Mouse (Mus musculus): ENCODE data around the gene Iqgap3. TPM values are rescaled to one million over a fixed set of nuclear protein-coding genes. Genes with fewer than 3 reads are reported as not detected.

The Iqgap3 gene
- total RNA-seq (2018; cell fraction: chromatin; rRNA removed): 10 to 100 TPM in 8 of 26 experiments, 1 to 10 TPM in 18; 1.6 to 22.0 (median 5.7) TPM
- total RNA-seq (2018; cell fraction: cytosol; rRNA removed): 1 to 10 TPM in 24 of 26 experiments, under 1 TPM in 2; 0.82 to 5.2 (median 2.1) TPM
- 10 to 100 TPM in 1 of 26 experiments, 1 to 10 TPM in 25; 1.3 to 14.6 (median 3.6) TPM for total RNA-seq (2018; cell fraction: nucleus; rRNA removed)
- polyA plus RNA-seq (2018): 2.5 to 4.1 TPM (median 3.7 TPM) in 3 replicates

DNA sequence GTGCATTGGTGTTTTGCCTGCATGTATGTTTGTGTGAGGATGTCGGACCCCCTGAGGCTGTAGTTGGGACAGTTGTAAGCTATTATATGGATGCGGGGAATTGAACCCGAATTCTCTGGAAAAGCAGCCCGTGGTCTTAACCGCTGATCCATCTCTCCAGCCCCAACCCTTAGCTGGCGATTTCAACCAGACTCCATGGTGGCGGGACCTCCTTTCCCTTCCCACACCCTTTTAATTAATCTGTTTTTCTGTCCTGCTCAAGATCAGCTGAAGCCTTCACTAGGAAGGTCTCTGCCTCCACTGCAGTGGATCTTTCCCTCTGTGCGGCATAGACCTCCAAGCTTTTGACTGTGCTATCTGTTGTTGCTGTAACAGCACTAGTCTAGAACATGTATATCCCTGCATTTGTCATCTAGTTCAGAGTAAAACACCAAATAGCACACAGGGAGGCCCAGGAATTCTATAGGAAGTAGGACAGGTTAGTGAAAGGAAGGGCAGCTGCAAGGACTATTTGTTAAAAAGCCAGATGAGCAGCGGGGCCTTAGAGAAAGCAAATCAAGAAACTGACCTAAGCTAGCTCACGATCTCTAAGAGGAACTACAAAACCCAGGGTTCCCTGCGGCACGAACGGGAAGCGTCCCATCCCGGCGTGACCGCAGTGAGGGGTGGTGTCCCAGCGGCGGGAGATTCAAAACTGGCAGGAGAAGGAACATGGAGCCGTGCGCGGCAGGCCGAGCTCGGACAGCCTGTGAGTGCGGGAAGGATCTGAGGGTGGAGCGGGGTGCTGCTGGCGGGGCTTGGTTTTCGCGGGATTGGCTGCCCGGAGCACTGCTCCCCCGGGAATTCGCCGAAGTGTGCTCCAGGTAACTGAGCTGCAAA is at the start of gene Iqgap3:
TSS of gene Iqgap3 (plus strand) at position 627 of the 879 bp plus-strand sequence.
- no peaks in the 10 kb centered on the region for H3K36me3 ChIP-seq (ENCODE audit: inconsistent target)
- WGBS (ENCODE audit: missing documents): 23% methylated on average over 27 of the region's 33 CpGs
- H3K27ac ChIP-seq: peak within 1 kb of the TSS; percentile 53
- peak within 1 kb of the TSS; percentile 76 for H3K4me3 ChIP-seq (ENCODE audit: inconsistent target)
- peaks cover 21% of the 10 kb centered on the region for H3K79me2 ChIP-seq (ENCODE audit: inconsistent target)

DNA sequence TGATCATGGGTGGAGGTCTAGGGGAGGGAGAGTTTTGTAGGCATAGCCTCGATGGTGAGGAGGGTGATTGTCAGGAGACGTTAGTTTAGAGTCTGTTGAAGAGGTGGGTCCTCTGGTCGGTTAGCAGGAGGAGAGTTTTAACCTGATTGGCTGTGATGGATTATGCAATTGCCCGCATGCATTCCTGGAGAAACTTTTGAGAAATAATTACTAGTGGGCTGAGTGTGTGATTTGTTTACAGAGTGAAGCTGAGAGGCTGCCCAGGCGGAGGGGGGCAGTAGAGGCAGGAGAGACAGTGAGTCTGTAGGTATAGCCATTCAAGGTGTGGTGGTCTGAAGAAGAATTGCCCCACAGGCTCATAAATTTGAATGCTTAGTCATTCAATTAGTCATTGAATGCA is 48.3 kb upstream of the Iqgap3 start:
- Histone ChIP-seq H3K4me3 (ENCODE audit: inconsistent target) (no peak overlapping the region), H3K36me3 (ENCODE audit: inconsistent target) (no peaks in the 10 kb centered on the region), H3K27ac (no peak overlapping the region), H3K79me2 (ENCODE audit: inconsistent target) (no peaks in the 10 kb centered on the region)
- 66% methylated on average over 5 of the region's 5 CpGs for WGBS (ENCODE audit: missing documents)

DNA sequence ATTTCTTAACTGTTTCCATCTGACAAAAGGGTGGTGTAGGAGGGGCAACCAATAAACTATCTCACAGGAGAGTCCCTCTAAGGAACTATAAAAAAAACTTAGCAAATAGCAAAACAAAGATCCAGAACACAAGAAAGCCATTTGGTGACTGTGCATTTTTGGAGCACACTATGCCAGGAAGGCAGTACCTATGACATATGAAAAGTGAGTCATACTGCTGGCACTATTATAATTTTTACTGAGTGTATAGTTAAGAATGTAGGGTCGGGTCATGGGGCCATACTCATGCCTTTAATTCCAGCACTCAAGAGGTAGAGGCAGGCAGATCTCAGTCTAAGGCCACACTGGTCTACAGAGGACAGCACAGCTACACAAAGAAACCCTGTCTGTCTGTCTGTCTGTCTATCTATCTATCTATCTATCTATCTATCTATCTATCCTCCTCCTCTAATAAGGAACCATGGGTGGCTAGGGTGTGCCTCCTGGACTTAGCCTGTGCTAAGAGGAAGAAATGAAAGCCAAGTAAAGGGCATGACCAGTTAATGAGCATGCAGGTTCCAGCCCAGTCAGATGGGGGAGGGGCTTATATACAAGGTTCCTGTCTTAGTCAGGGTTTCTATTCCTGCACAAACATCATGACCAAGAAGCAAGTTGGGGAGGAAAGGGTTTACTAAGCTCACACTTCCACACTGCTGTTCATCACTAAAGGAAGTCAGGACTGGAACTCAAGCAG is 46.0 kb upstream of the Iqgap3 start:
- WGBS (ENCODE audit: missing documents): 46% methylated on average over 1 of the region's 1 CpGs
- no peak overlapping the region for H3K4me3 ChIP-seq (ENCODE audit: inconsistent target)
- H3K79me2 ChIP-seq (ENCODE audit: inconsistent target): no peaks in the 10 kb centered on the region
- no peaks in the 10 kb centered on the region for H3K36me3 ChIP-seq (ENCODE audit: inconsistent target)
- H3K27ac ChIP-seq: no peak overlapping the region

DNA sequence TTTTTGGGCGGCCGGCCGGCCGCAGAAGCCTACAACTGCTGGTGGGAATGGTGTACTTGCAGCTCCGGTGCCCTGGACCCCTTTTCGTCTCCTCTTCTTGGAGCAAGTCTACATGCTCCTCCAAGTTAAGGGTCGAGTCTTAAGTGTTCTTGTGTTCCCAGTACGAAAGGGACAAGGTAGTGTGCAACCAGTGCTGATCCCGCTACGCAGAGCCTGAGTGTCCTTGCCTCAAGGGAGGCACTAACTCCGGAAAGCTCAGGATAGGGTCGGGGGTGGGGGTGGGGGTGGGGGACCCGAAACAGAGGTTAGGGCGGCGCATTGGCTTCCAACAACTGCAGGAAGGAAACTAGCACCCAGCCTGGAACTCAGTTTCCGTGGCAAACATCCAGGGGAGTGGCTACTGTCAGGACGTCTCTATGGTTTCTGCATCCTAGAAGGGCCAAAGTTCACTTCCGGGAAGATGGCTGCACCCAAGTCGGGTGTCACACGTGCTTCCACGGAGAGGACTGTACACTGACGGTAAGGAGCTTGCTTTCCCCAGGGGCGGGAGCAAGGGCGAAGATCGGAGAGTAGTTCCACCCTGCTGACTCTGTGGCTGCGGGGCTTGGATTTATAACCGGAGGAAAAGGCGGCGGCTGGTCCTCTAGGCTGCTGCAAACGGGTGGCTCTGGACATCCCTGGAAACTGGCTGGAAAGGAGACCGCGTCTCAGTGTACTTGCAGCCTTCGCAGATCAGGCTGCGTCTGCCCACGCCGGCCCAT is 38.9 kb upstream of the Iqgap3 start, which contains the start of gene Gpatch4:
TSS of gene Gpatch4 (plus strand) at position 448 of the 761 bp plus-strand sequence.
- Histone ChIP-seq H3K79me2 (ENCODE audit: inconsistent target) (peaks cover 41% of the 10 kb centered on the region), H3K4me3 (ENCODE audit: inconsistent target) (peak within 1 kb of the TSS; percentile 99), H3K27ac (peak within 1 kb of the TSS; percentile 28), H3K36me3 (ENCODE audit: inconsistent target) (no peaks in the 10 kb centered on the region)
- 8% methylated on average over 36 of the region's 36 CpGs for WGBS (ENCODE audit: missing documents)

DNA sequence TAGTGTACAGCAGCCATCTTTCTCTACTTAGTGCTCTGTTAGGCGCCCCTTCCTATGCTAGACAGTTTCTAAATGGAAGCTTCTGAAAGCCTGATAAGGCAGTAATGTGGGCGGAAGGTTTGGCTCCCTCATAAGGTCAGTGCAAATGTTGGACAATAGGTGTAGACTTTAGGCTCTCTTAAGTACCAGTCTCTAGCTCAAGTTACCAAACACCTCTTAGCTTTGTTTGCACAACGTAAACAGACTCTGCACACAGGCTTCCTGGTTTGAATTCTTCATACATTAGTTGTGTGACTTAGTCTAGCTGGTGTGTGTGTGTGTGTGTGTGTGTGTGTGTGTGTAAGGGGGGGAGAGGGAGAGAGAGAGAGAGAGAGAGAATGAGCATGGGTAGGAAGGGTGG is 32.2 kb upstream of the Iqgap3 start:
- Histone ChIP-seq H3K36me3 (ENCODE audit: inconsistent target) (peaks cover 6% of the 10 kb centered on the region; the same call in 1 of the 2 replicates), H3K27ac (no peak overlapping the region), H3K4me3 (ENCODE audit: inconsistent target) (no peak overlapping the region), H3K79me2 (ENCODE audit: inconsistent target) (peaks cover 34% of the 10 kb centered on the region)
- WGBS (ENCODE audit: missing documents): 95% methylated on average over 3 of the region's 3 CpGs

- H3K27ac ChIP-seq: no peak overlapping the region
- H3K79me2 ChIP-seq (ENCODE audit: inconsistent target): peaks cover 12% of the 10 kb centered on the region; the same call in 1 of the 2 replicates
- H3K36me3 ChIP-seq (ENCODE audit: inconsistent target): peaks cover 8% of the 10 kb centered on the region; the same call in 1 of the 2 replicates
- H3K4me3 ChIP-seq (ENCODE audit: inconsistent target): peak overlapping the region; percentile 86; the same call in 1 of the 2 replicates
- WGBS (ENCODE audit: missing documents): 92% methylated on average over 6 of the region's 6 CpGs
These were observed 24.7 kb upstream of the Iqgap3 start for GRCm38 (mm10) chr3:88057030-88057429.

DNA sequence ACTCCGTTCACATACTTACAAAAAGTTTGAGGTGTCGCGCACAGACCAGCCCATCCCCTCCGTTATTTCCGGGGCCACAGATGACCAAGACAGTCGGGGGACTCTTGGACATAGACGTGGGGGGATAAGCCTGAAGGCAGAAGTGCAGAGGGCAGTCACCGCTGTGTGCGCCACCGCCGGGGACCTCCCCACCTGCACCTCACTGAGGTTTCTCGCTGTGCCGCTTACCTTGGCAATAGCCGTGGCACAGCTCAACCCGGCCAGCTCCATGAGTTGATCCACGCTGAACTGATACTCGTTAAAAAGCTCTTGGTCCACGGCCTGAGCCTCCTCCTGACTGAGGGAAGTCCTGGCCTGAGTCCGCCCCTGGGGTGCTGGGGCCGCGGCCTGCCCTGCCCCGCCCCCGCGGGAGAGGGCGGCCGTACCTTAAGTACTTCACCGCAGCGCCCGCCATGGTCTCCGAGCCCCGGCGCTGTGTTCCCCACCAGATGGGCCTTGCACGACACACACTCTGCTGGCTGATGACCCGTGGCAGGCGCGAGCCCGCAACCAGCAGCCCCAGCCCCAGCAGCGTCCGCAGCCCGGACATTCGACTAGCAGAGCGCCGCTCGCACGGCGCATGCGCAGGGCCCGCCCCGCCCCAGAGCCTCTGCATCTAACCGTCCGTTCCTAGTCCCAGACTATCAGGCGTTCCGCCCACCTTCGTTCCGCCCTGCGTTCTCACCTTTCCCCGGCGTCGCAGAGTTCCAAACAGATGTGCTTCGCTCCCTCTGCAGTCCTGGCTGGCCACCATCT is 23.7 kb upstream of the Iqgap3 start, which contains the start of gene Naxe:
TSS of gene Naxe (minus strand) at position 594 of the 795 bp plus-strand sequence.
- Histone ChIP-seq H3K4me3 (ENCODE audit: inconsistent target) (peak within 1 kb of the TSS; percentile 86), H3K27ac (no peak within 1 kb of the TSS), H3K36me3 (ENCODE audit: inconsistent target) (peaks cover 8% of the 10 kb centered on the region; the same call in 1 of the 2 replicates), H3K79me2 (ENCODE audit: inconsistent target) (peaks cover 12% of the 10 kb centered on the region; the same call in 1 of the 2 replicates)
- under 1% methylated on average over 59 of the region's 60 CpGs for WGBS (ENCODE audit: missing documents)

- Histone ChIP-seq H3K27ac (no peak overlapping the region), H3K79me2 (ENCODE audit: inconsistent target) (no peaks in the 10 kb centered on the region), H3K4me3 (ENCODE audit: inconsistent target) (no peak overlapping the region), H3K36me3 (ENCODE audit: inconsistent target) (no peaks in the 10 kb centered on the region)
- no CpG with 5 or more reads among the region's 2 CpGs for WGBS (ENCODE audit: missing documents)
These were observed 13.4 kb upstream of the Iqgap3 start for GRCm38 (mm10) chr3:88068386-88068785.

DNA sequence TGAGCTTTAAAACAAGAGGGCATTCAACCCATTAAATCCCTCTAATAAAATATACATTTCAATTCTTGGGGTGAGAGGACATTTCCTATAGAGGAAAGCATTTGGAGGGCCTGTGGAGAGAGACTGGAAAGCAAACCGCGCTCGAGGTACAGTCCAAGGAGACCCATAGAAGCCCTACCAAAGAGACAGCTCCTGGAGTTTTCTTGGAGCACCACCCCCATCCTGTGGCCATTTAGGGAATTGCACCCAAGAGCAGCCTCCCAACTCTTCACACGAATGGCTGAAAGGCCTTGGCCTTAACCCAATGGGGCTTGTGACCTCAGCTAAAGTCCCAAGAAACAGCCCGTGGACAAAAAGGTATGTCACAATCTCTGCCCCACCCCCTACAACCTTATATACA is 10.0 kb upstream of the Iqgap3 start:
- H3K79me2 ChIP-seq (ENCODE audit: inconsistent target): no peaks in the 10 kb centered on the region
- 0% methylated on average over 5 of the region's 5 CpGs for WGBS (ENCODE audit: missing documents)

GRCm38 (mm10) chr3:88073631-88074030 is 8.1 kb upstream of the Iqgap3 start:
- no peak overlapping the region for H3K27ac ChIP-seq
- H3K4me3 ChIP-seq (ENCODE audit: inconsistent target): no peak overlapping the region
- WGBS (ENCODE audit: missing documents): 71% methylated on average over 2 of the region's 2 CpGs
- H3K36me3 ChIP-seq (ENCODE audit: inconsistent target): no peaks in the 10 kb centered on the region
- no peaks in the 10 kb centered on the region for H3K79me2 ChIP-seq (ENCODE audit: inconsistent target)

More for the DNA sequence above, 10.0 kb upstream of the Iqgap3 start:
- no peaks in the 10 kb centered on the region for H3K36me3 ChIP-seq (ENCODE audit: inconsistent target)
- H3K4me3 ChIP-seq (ENCODE audit: inconsistent target): no peak overlapping the region
- H3K27ac ChIP-seq: no peak overlapping the region

DNA sequence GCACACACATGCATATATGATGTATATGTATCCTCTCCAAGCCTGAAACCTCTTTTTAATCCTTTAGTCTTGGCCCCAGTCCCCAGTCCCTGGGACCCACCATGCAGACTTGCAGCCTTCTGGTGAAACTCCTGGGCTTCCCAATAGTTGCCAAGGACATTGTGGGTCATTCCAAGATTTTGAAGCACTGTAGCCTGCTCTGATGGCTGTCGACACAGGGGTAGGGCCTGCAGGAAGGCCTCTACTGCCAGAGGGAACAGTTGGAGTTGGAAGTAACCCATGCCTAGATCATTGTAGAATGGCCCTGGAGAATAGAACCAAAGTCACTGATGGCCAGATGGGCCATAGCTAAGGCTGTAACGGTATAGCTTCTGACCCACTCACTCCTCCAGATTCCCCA is 7.4 kb upstream of the Iqgap3 start:
- WGBS (ENCODE audit: missing documents): 92% methylated on average over 2 of the region's 2 CpGs
- Histone ChIP-seq H3K79me2 (ENCODE audit: inconsistent target) (no peaks in the 10 kb centered on the region), H3K27ac (no peak overlapping the region), H3K36me3 (ENCODE audit: inconsistent target) (no peaks in the 10 kb centered on the region), H3K4me3 (ENCODE audit: inconsistent target) (no peak overlapping the region)

DNA sequence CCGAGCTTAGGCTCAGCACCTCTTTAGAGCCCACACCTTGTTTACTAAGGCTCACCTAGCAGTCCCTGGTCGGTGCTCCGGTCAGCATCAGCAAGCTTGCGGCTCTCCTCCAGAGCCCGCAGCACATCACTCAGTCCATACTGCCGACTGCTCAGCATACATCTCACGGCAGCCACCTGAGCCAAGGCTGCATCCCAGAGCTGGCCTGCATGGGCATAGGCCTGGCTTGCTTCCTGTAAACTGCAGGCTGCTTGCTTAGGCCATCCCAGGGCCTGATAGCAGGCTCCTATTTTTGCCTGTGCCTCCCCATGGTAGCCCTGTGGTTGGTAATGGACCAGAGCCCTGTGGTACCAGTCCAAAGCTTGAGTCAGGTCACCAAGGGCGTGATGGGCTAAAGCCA is 7.0 kb upstream of the Iqgap3 start:
- H3K4me3 ChIP-seq (ENCODE audit: inconsistent target): no peak overlapping the region
- H3K27ac ChIP-seq: no peak overlapping the region
- WGBS (ENCODE audit: missing documents): 93% methylated on average over 8 of the region's 8 CpGs
- no peaks in the 10 kb centered on the region for H3K36me3 ChIP-seq (ENCODE audit: inconsistent target)
- no peaks in the 10 kb centered on the region for H3K79me2 ChIP-seq (ENCODE audit: inconsistent target)

DNA sequence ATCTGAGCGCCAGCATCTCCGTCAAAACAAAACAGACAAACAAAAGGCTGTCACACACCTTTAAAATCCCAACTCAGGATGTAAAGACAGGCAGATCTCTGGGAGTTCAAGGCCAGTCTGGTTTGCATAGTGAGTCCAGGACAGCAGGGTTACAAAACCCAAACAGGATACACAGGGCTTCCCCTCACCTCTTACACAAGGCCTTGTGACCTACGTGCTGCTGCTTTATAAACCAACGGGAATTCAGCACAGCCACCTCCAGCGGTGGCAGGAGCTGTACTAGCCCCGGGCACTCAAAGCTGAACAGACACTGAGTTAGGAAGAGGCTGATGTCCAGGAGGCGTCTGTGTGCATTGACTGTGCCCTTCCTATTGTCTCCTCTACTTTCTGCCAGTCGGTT is 4.3 kb upstream of the Iqgap3 start:
- Histone ChIP-seq H3K27ac (no peak overlapping the region), H3K36me3 (ENCODE audit: inconsistent target) (no peaks in the 10 kb centered on the region), H3K79me2 (ENCODE audit: inconsistent target) (no peaks in the 10 kb centered on the region), H3K4me3 (ENCODE audit: inconsistent target) (no peak overlapping the region)
- WGBS (ENCODE audit: missing documents): 49% methylated on average over 8 of the region's 8 CpGs
